ENCODE assay signal across 22 mouse cellular contexts in the genomic region with DNA sequence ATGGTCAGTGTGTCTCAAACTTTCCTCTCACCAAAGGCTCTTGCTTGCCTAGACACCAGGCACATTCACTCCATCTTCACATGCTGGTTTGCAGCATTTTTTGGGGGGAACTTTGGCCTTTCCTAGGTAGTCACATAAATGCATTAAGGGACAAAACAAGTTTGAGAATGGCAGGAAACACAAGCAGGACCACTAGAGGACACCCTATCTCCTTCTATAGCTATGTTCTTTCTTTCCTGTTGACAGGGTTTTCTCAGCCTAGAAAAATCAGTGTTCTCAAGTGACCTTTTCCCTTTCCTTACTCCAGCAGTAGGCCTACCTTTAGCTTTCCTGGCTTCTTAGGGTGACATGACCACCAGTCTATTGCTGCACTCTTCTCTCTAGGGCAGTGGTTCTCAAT. TPM values are rescaled to one million over a fixed set of nuclear protein-coding genes. Genes with fewer than 3 reads are reported as not detected.
DNase-seq lines count a peak whose midpoint lies in the region; ATAC-seq and TF ChIP-seq lines count a peak whose summit lies in the region.
"Had no signal": no experiment of that assay in that cellular context is flagged by ENCODE, and none has a peak within 500 bp of the region (broad histone marks: within the 10 kb centered on the region; RNA-seq: fewer than 3 reads in every experiment).

No protein-coding gene starts in this region.

- H3K9me3 ChIP-seq in intestine, postnatal 0 days (ENCODE audit: control insufficient read depth), result no peaks in the 10 kb centered on the region
- no peaks in the 10 kb centered on the region for H3K9me3 ChIP-seq in intestine, embryonic 15.5 days
- H3K9me3 ChIP-seq: forebrain, embryonic 13.5 days; G1E; heart, embryonic 10.5 days; liver, embryonic 13.5 days; midbrain, embryonic 15.5 days; neural tube, embryonic 13.5 days; stomach, embryonic 15.5 days had no signal

- no peaks in the 10 kb centered on the region for H3K27me3 ChIP-seq in intestine, postnatal 0 days (replicated peaks; ENCODE audit: control insufficient read depth, insufficient read depth, low read length)
- no peaks in the 10 kb centered on the region for H3K27me3 ChIP-seq in intestine, embryonic 15.5 days (replicated peaks)
- no peaks in the 10 kb centered on the region for H3K27me3 ChIP-seq in C2C12 (ENCODE audit: control insufficient read depth, insufficient read depth, insufficient read length)
- H3K27me3 ChIP-seq: forebrain, embryonic 13.5 days; liver, embryonic 13.5 days; midbrain, embryonic 15.5 days; neural tube, embryonic 13.5 days; stomach, embryonic 15.5 days had no signal

- no peak overlapping the region for H3K4me2 ChIP-seq in intestine, postnatal 0 days (replicated peaks; ENCODE audit: low read depth)
- H3K4me2 ChIP-seq in intestine, embryonic 15.5 days (replicated peaks), result no peak overlapping the region
- H3K4me2 ChIP-seq: forebrain, embryonic 13.5 days; liver, embryonic 13.5 days; lung, embryonic 14.5 days; midbrain, embryonic 15.5 days; neural tube, embryonic 13.5 days; stomach, embryonic 15.5 days had no signal

- no peak overlapping the region for H3K27ac ChIP-seq in intestine, postnatal 0 days (ENCODE audit: low read depth, low read length)
- no peak overlapping the region for H3K27ac ChIP-seq in intestine, embryonic 15.5 days
- H3K27ac ChIP-seq: forebrain, embryonic 13.5 days; heart, embryonic 10.5 days; liver, embryonic 13.5 days; midbrain, embryonic 15.5 days; neural tube, embryonic 13.5 days; stomach, embryonic 15.5 days had no signal

- no peaks in the 10 kb centered on the region for H3K4me1 ChIP-seq in intestine, postnatal 0 days (replicated peaks; ENCODE audit: control insufficient read depth, insufficient read depth, low read length)
- no peaks in the 10 kb centered on the region for H3K4me1 ChIP-seq in intestine, embryonic 15.5 days (replicated peaks)
- H3K4me1 ChIP-seq: forebrain, embryonic 13.5 days; heart, embryonic 10.5 days; liver, embryonic 13.5 days; midbrain, embryonic 15.5 days; neural tube, embryonic 13.5 days; stomach, embryonic 15.5 days had no signal

- 0 out of 2 replicates have a peak, but pooled peaks have one; percentile 12 for TF ChIP-seq CTCF in intestine, postnatal 0 days (IDR thresholded peaks at IDR 0.05; ENCODE audit: low read depth)
- peak; percentile 25 for TF ChIP-seq CTCF in C2C12 (IDR thresholded peaks at IDR 0.05; ENCODE audit: control insufficient read depth, insufficient read depth, insufficient read length)

- no peaks in the 10 kb centered on the region for H3K79me2 ChIP-seq in C2C12 (ENCODE audit: control insufficient read depth, insufficient read depth)

- DNase-seq in 3T3-L1 (ENCODE audit: low read depth, low spot score), result peak; percentile 51
- DNase-seq in naive thymus-derived CD4-positive, alpha-beta T cell, adult 2 months (ENCODE audit: low read depth), result peak; percentile 36
- DNase-seq in spleen, postnatal 10 days (ENCODE audit: low spot score in 2 of 2), result no peak
- DNase-seq in cerebellum, adult 11 months, result no peak
- DNase-seq: adrenal gland, postnatal 10 days; cerebellum, adult 8-10 months; kidney, adult 8-10 months; kidney, postnatal 10 days; liver, embryonic 13.5 days; lung, embryonic 14.5 days; lung, postnatal 36 days had no signal

- ATAC-seq in intestine, postnatal 0 days, result no peak
- ATAC-seq in intestine, embryonic 15.5 days, result no peak
- ATAC-seq: forebrain, embryonic 13.5 days; inflammation-experienced regulatory T-cells, adult 6 months; midbrain, embryonic 15.5 days had no signal

- H3K9ac ChIP-seq in intestine, postnatal 0 days (ENCODE audit: low read depth, low read length), result no peak overlapping the region
- H3K9ac ChIP-seq in intestine, embryonic 15.5 days, result no peak overlapping the region
- H3K9ac ChIP-seq: forebrain, embryonic 13.5 days; liver, embryonic 13.5 days; lung, embryonic 14.5 days; midbrain, embryonic 15.5 days; neural tube, embryonic 13.5 days; stomach, embryonic 15.5 days had no signal

- H3K36me3 ChIP-seq in intestine, postnatal 0 days (ENCODE audit: control insufficient read depth, insufficient read depth), result peaks cover 49% of the 10 kb centered on the region
- H3K36me3 ChIP-seq in intestine, embryonic 15.5 days, result no peaks in the 10 kb centered on the region
- peaks cover 27% of the 10 kb centered on the region for H3K36me3 ChIP-seq in C2C12 (ENCODE audit: control insufficient read depth, insufficient read depth)

- H3K4me3 ChIP-seq in intestine, postnatal 0 days (ENCODE audit: low read depth, low read length), result no peak overlapping the region
- H3K4me3 ChIP-seq in intestine, embryonic 15.5 days (replicated peaks), result no peak overlapping the region
- H3K4me3 ChIP-seq in C2C12 (ENCODE audit: insufficient read depth, poor library complexity, severe bottlenecking), result no peak overlapping the region
- H3K4me3 ChIP-seq: forebrain, embryonic 13.5 days; heart, embryonic 10.5 days; liver, embryonic 13.5 days; midbrain, embryonic 15.5 days; neural tube, embryonic 13.5 days; stomach, embryonic 15.5 days had no signal

- no peaks in the 10 kb centered on the region for H3K79me3 ChIP-seq in C2C12 (ENCODE audit: low read depth)

- H3ac ChIP-seq in C2C12 (ENCODE audit: control insufficient read depth, insufficient read length, low read depth), result no peak overlapping the region

TF ChIP-seq in C2C12, 6 proteins besides CTCF, POLR2A, EP300 and RAD21:
- no peak for TF ChIP-seq MYOD1 (IDR thresholded peaks at IDR 0.05; ENCODE audit: control insufficient read depth, insufficient read length, low read depth)
- no peak for TF ChIP-seq MYOG (IDR thresholded peaks at IDR 0.05; ENCODE audit: control insufficient read depth, extremely low read depth, insufficient read length)
- TF ChIP-seq CEBPB (IDR thresholded peaks at IDR 0.05; ENCODE audit: low read depth), result no peak

RNA-seq across cellular contexts. Expression of gene Cxcr6, which starts 3.4 kb away (rescaled TPM):
- polyA plus RNA-seq in intestine, postnatal 0 days (2015; fragmentation: Nextera tagmentation; extraction: Ambion mirVana), result 0.90 and 1.3 TPM in 2 replicates
- polyA plus RNA-seq in intestine, embryonic 15.5 days (2015; fragmentation: Nextera tagmentation; extraction: Ambion mirVana), result 1.3 and 1.6 TPM in 2 replicates
- polyA plus RNA-seq in C2C12 (2012; fragmentation: generic; extraction: Trizol), result 5.7 TPM
- polyA plus RNA-seq: G1E had no signal

RNA-seq across cellular contexts. Expression of gene Fyco1, which starts 48.8 kb away (rescaled TPM):
- polyA plus RNA-seq in intestine, postnatal 0 days (2015; fragmentation: Nextera tagmentation; extraction: Ambion mirVana), result 3.8 and 5.5 TPM in 2 replicates
- polyA plus RNA-seq in intestine, embryonic 15.5 days (2015; fragmentation: Nextera tagmentation; extraction: Ambion mirVana), result 11.2 and 12.0 TPM in 2 replicates
- 4.1 TPM for polyA plus RNA-seq in C2C12 (2012; fragmentation: generic; extraction: Trizol)

RNA-seq across cellular contexts. Expression of gene Xcr1, which starts 58.9 kb away (rescaled TPM):
- 0.05 TPM in 2 replicates for polyA plus RNA-seq in intestine, postnatal 0 days (2015; fragmentation: Nextera tagmentation; extraction: Ambion mirVana)
- not detected in 2 replicates for polyA plus RNA-seq in intestine, embryonic 15.5 days (2015; fragmentation: Nextera tagmentation; extraction: Ambion mirVana)
- 0.62 TPM for polyA plus RNA-seq in C2C12 (2012; fragmentation: generic; extraction: Trizol)
- polyA plus RNA-seq: frontal cortex, adult 2 months; G1E; heart, embryonic 10.5 days; liver, embryonic 13.5 days; lung, embryonic 14.5 days; stomach, embryonic 15.5 days had no signal

Comparison
In these comparisons a context has a peak if more than half of its experiments do, and no peak if none do; other contexts are left out.
1. DNase-seq: peak in 3T3-L1 (single experiment) and naive thymus-derived CD4-positive, alpha-beta T cell, adult 2 months (single experiment); none in spleen, postnatal 10 days (0 of 2) and cerebellum, adult 11 months (single experiment).